Mouse (Mus musculus) cerebellum, postnatal 10 days (tissue): ENCODE results near the gene Nhsl2.
A peak's percentile ranks its signal among the peaks of the same experiment; 100 is the strongest.

Experiments
- DNase-seq, 2 experiments: peaks; one replicate each; pipeline ENCODE4 v3.0.0; 2021; ENCODE audit warnings: mixed read lengths in 2 of 2

The Nhsl2 gene

GRCm38 (mm10) chrX:101983638-101984037 is 134.5 kb downstream of the Nhsl2 start:
- DNase-seq: no peak

GRCm38 (mm10) chrX:101986657-101987367 is 137.6 kb downstream of the Nhsl2 start:
- DNase-seq: peak in 1 of 2 experiments; percentile 27

GRCm38 (mm10) chrX:101993841-101994571 is 144.8 kb downstream of the Nhsl2 start:
- peak; percentile 75 to 80 for DNase-seq

GRCm38 (mm10) chrX:101996726-101997125 is 147.5 kb downstream of the Nhsl2 start:
- DNase-seq: no peak

GRCm38 (mm10) chrX:102003632-102004315 is 154.6 kb downstream of the Nhsl2 start:
- DNase-seq: peak; percentile 63 to 70

GRCm38 (mm10) chrX:102004370-102004769 is 155.2 kb downstream of the Nhsl2 start:
- DNase-seq: peak in 1 of 2 experiments; percentile 13

GRCm38 (mm10) chrX:102005141-102005641 is 156.0 kb downstream of the Nhsl2 start:
- peak; percentile 10 to 26 for DNase-seq

GRCm38 (mm10) chrX:102007935-102008334 is 158.8 kb downstream of the Nhsl2 start:
- no peak for DNase-seq

- DNase-seq: no peak
Observed at GRCm38 (mm10) chrX:102017213-102017923, 168.2 kb downstream of the Nhsl2 start.

GRCm38 (mm10) chrX:102018890-102019289 is 169.7 kb downstream of the Nhsl2 start:
- DNase-seq: peak; percentile 17 to 33

GRCm38 (mm10) chrX:102019471-102020240 is 170.5 kb downstream of the Nhsl2 start:
- DNase-seq: peak; percentile 51 to 70

- DNase-seq: no peak
Observed at GRCm38 (mm10) chrX:102024976-102025375, 175.8 kb downstream of the Nhsl2 start.

GRCm38 (mm10) chrX:102031851-102032250 is 182.7 kb downstream of the Nhsl2 start:
- DNase-seq: no peak

GRCm38 (mm10) chrX:102032431-102032830 is 183.2 kb downstream of the Nhsl2 start:
- no peak for DNase-seq

GRCm38 (mm10) chrX:102033566-102033965 is 184.4 kb downstream of the Nhsl2 start:
- no peak for DNase-seq

- DNase-seq: no peak
Observed at GRCm38 (mm10) chrX:102035671-102036070, 186.5 kb downstream of the Nhsl2 start.

GRCm38 (mm10) chrX:102036866-102037361 is 187.7 kb downstream of the Nhsl2 start:
- DNase-seq: no peak

GRCm38 (mm10) chrX:102037506-102037905 is 188.3 kb downstream of the Nhsl2 start:
- DNase-seq: peak; percentile 69 to 71

- peak in 1 of 2 experiments; percentile 33 for DNase-seq
Observed at GRCm38 (mm10) chrX:102041562-102041961, 192.4 kb downstream of the Nhsl2 start.

- DNase-seq: no peak
Observed at GRCm38 (mm10) chrX:102042386-102042785, 193.2 kb downstream of the Nhsl2 start.

- DNase-seq: no peak
Observed at GRCm38 (mm10) chrX:102050552-102050951, 201.4 kb downstream of the Nhsl2 start.

GRCm38 (mm10) chrX:102051225-102051624 is 202.0 kb downstream of the Nhsl2 start:
- DNase-seq: no peak
